Mouse (Mus musculus) embryonic facial prominence, embryonic 12.5 days (tissue): ENCODE results near the gene Rtp1. TPM values are rescaled to one million over a fixed set of nuclear protein-coding genes. Genes with fewer than 3 reads are reported as not detected.

Experiments used
- polyA plus RNA-seq: library from polyadenylated mRNA; unstranded; fragments of >200 nt; fragmentation: Nextera tagmentation; extraction: Ambion mirVana; gene quantifications from 2 replicates; pipeline ENCODE4 v1.2.1, GENCODE M21; 2016

Rtp1 gene
- polyA plus RNA-seq, 1 experiment from 2014 or later, result 0.67 TPM

Other genes starting within 250 kb of the Rtp1 start
- 29.6 and 31.7 TPM in 2 replicates for gene St6gal1, start 204.4 kb upstream of the Rtp1 start, polyA plus RNA-seq
- 3.0 and 3.7 TPM in 2 replicates for gene Rtp4, start 91.2 kb downstream of the Rtp1 start, polyA plus RNA-seq
- gene Masp1, start 91.7 kb downstream of the Rtp1 start, polyA plus RNA-seq, result 3.3 and 4.5 TPM in 2 replicates